Mouse (Mus musculus) liver, embryonic 16.5 days (tissue): ENCODE results near the gene Ephx3. TPM values are rescaled to one million over a fixed set of nuclear protein-coding genes. Genes with fewer than 3 reads are reported as not detected.

ENCODE experiments used
- ATAC-seq: fragments of 200-750 bp; cut with Nextera tagmentation; 2 replicates; pipeline ENCODE4 v1.8.0; 2017; ENCODE audit warnings: low read depth, mild to moderate bottlenecking, moderate number of reproducible peaks, moderate library complexity
- H3K27ac ChIP-seq: fragments of 300-500 bp; sonication (generic); 2 replicates; pipeline ENCODE4 v1.5.1; 2014; ENCODE audit warnings: mild to moderate bottlenecking, low read length
- H3K27me3 ChIP-seq: fragments of 300-500 bp; sonication (generic); 2 replicates; pipeline ENCODE4 v1.6.1; 2014; ENCODE audit warnings: low read depth, low read length, mixed read lengths; ENCODE audit not compliant: control insufficient read depth, insufficient read depth
- H3K36me3 ChIP-seq: fragments of 300-500 bp; sonication (generic); 2 replicates; pipeline ENCODE4 v1.6.1; 2014; ENCODE audit warnings: mild to moderate bottlenecking; ENCODE audit not compliant: control insufficient read depth, insufficient read depth
- H3K4me1 ChIP-seq: fragments of 300-500 bp; sonication (generic); 2 replicates; pipeline ENCODE4 v1.6.1; 2014; ENCODE audit warnings: low read depth, low read length, mixed read lengths; ENCODE audit not compliant: control insufficient read depth
- H3K4me2 ChIP-seq: fragments of 300-500 bp; sonication (generic); 2 replicates; pipeline ENCODE4 v1.6.1; 2014; ENCODE audit warnings: low read depth, low read length, mixed read lengths
- H3K4me3 ChIP-seq: fragments of 300-500 bp; sonication (generic); 2 replicates; pipeline ENCODE4 v1.5.1; 2014; ENCODE audit warnings: low read depth, mild to moderate bottlenecking, low read length
- H3K9ac ChIP-seq: fragments of 300-500 bp; sonication (generic); 2 replicates; pipeline ENCODE4 v1.6.1; 2014; ENCODE audit warnings: low read depth, low read length
- H3K9me3 ChIP-seq: fragments of 300-500 bp; sonication (generic); replicated peaks from 2 replicates; pipeline ENCODE4 v1.6.1; 2016; ENCODE audit warnings: low read length; ENCODE audit not compliant: control insufficient read depth
- WGBS: fragments of 180-500 bp; shearing (Covaris S2); extraction: QIAGEN DNeasy Blood & Tissue Kit; methylation state at CpG from one replicate; pipeline ENCODE4 v1.1.7; 2014; ENCODE audit not compliant: insufficient replicate concordance; 5-methylcytosine and 5-hydroxymethylcytosine counted together
- polyA plus RNA-seq: library from polyadenylated mRNA; unstranded; fragments of >200 nt; fragmentation: Nextera tagmentation; extraction: Ambion mirVana; gene quantifications from 2 replicates; pipeline ENCODE4 v1.2.1, GENCODE M21; 2015

Gene Ephx3
- polyA plus RNA-seq, 1 experiment from 2014 or later: not detected

GRCm38 (mm10) chr17:32142907-32143854, 46.2 kb downstream of the Ephx3 start:
- H3K27ac ChIP-seq: no peak overlapping the region
- H3K4me2 ChIP-seq: peak overlapping the region; percentile 64
- WGBS: 17% methylated on average over 39 of the region's 39 CpGs
- no peaks in the 10 kb centered on the region for H3K9me3 ChIP-seq
- H3K4me1 ChIP-seq: peaks cover 6% of the 10 kb centered on the region
- no peaks in the 10 kb centered on the region for H3K36me3 ChIP-seq
- H3K4me3 ChIP-seq: peak overlapping the region; percentile 44
- ATAC-seq: peak; percentile 72
- H3K27me3 ChIP-seq: no peaks in the 10 kb centered on the region
- peak overlapping the region; percentile 41; the same call in 1 of the 2 replicates for H3K9ac ChIP-seq

- H3K27ac ChIP-seq: no peak overlapping the region
- no peak overlapping the region for H3K4me2 ChIP-seq
- H3K27me3 ChIP-seq: no peaks in the 10 kb centered on the region
- peaks cover 6% of the 10 kb centered on the region for H3K4me1 ChIP-seq
- WGBS: 72% methylated on average over 1 of the region's 1 CpGs
- no peak for ATAC-seq
- no peak overlapping the region for H3K9ac ChIP-seq
- no peak overlapping the region for H3K4me3 ChIP-seq
- no peaks in the 10 kb centered on the region for H3K36me3 ChIP-seq
- no peaks in the 10 kb centered on the region for H3K9me3 ChIP-seq
Measured at GRCm38 (mm10) chr17:32142234-32142633, 47.1 kb downstream of the Ephx3 start.

Other genes with a start within 250 kb of the Ephx3 start
- 12.3 and 13.3 TPM in 2 replicates for gene Rrp1b, start 153.4 kb downstream of the Ephx3 start, polyA plus RNA-seq
- gene Hsf2bp, start 153.2 kb downstream of the Ephx3 start, polyA plus RNA-seq: 0.14 and 0.28 TPM in 2 replicates
- 0.42 and 0.73 TPM in 2 replicates for gene Notch3, start 22.7 kb downstream of the Ephx3 start, polyA plus RNA-seq
- 28.3 and 36.0 TPM in 2 replicates for gene Brd4, start 95.2 kb upstream of the Ephx3 start, polyA plus RNA-seq
- gene Akap8, start 131.7 kb upstream of the Ephx3 start, polyA plus RNA-seq: 29.7 and 31.2 TPM in 2 replicates
- 37.9 and 42.2 TPM in 2 replicates for gene Akap8l, start 161.1 kb upstream of the Ephx3 start, polyA plus RNA-seq
- gene Wiz, start 199.9 kb upstream of the Ephx3 start, polyA plus RNA-seq: 4.8 and 5.8 TPM in 2 replicates
- 2.6 and 2.9 TPM in 2 replicates for gene Rasal3, start 214.0 kb upstream of the Ephx3 start, polyA plus RNA-seq
- gene Pglyrp2, start 234.6 kb upstream of the Ephx3 start, polyA plus RNA-seq: 11.0 and 12.9 TPM in 2 replicates